Mouse (Mus musculus) megakaryocyte progenitor cell, adult 5-6 weeks (primary cell): ENCODE measurements around the gene Gprc5d. TPM values are rescaled to one million over a fixed set of nuclear protein-coding genes. Genes with fewer than 3 reads are reported as not detected.
A peak's percentile ranks its signal among the peaks of the same experiment; 100 is the strongest.

Source experiments
- ATAC-seq: replicated peaks from 2 replicates; pipeline ENCODE4 v1.8.0; 2016; ENCODE audit warnings: mild to moderate bottlenecking, moderate TSS enrichment, inconsistent platforms; ENCODE audit not compliant: poor library complexity
- total RNA-seq, 2 experiments: library from RNA; stranded (forward) in 1 of 2; stranded (reverse) in 1 of 2; fragments of 157-497, 149-512 nt in 1 of 2; fragments of 200-1000 nt in 1 of 2; gene quantifications; 2 replicates each; pipeline versions ENCODE4 v1.2.3 to v1.2.4; 2015 to 2017

Gene Gprc5d
- total RNA-seq, 2 experiments from 2014 or later: not detected

GRCm38 (mm10) chr6:135136439-135137161, 18.5 kb upstream of the Gprc5d start:
- no peak for ATAC-seq

- peak; percentile 72 for ATAC-seq
These were observed 17.7 kb upstream of the Gprc5d start for GRCm38 (mm10) chr6:135135735-135136134.

GRCm38 (mm10) chr6:135133486-135133885, 15.4 kb upstream of the Gprc5d start:
- ATAC-seq: no peak

- no peak for ATAC-seq
These were observed 15.0 kb upstream of the Gprc5d start for GRCm38 (mm10) chr6:135133086-135133485.

- no peak for ATAC-seq
These were observed 6.8 kb upstream of the Gprc5d start for GRCm38 (mm10) chr6:135124755-135125380.

- ATAC-seq: peak; percentile 95
These were observed 1.6 kb downstream of the Gprc5d start for GRCm38 (mm10) chr6:135116479-135116878.

GRCm38 (mm10) chr6:135113114-135113436, 5.0 kb downstream of the Gprc5d start:
- no peak for ATAC-seq

GRCm38 (mm10) chr6:135112411-135113113, 5.5 kb downstream of the Gprc5d start:
- ATAC-seq: no peak

GRCm38 (mm10) chr6:135107014-135107413, 11.1 kb downstream of the Gprc5d start:
- no peak for ATAC-seq

GRCm38 (mm10) chr6:135102736-135103303, 15.3 kb downstream of the Gprc5d start:
- no peak for ATAC-seq

GRCm38 (mm10) chr6:135100787-135101472, 17.2 kb downstream of the Gprc5d start:
- ATAC-seq: no peak

- ATAC-seq: no peak
These were observed 25.1 kb downstream of the Gprc5d start for GRCm38 (mm10) chr6:135092798-135093470.

- no peak for ATAC-seq
These were observed 27.4 kb downstream of the Gprc5d start for GRCm38 (mm10) chr6:135090661-135091060.

- ATAC-seq: no peak
These were observed 28.3 kb downstream of the Gprc5d start for GRCm38 (mm10) chr6:135089786-135090185.

GRCm38 (mm10) chr6:135087721-135088451, 30.2 kb downstream of the Gprc5d start:
- peak; percentile 97 for ATAC-seq

GRCm38 (mm10) chr6:135085703-135086102, 32.4 kb downstream of the Gprc5d start:
- no peak for ATAC-seq

GRCm38 (mm10) chr6:135083991-135084502, 34.0 kb downstream of the Gprc5d start:
- no peak for ATAC-seq

GRCm38 (mm10) chr6:135078420-135078819, 39.7 kb downstream of the Gprc5d start:
- ATAC-seq: no peak

GRCm38 (mm10) chr6:135076202-135076601, 41.9 kb downstream of the Gprc5d start:
- ATAC-seq: no peak
